Mouse (Mus musculus): ENCODE measurements around the gene Nos1ap.

The Nos1ap gene

DNA sequence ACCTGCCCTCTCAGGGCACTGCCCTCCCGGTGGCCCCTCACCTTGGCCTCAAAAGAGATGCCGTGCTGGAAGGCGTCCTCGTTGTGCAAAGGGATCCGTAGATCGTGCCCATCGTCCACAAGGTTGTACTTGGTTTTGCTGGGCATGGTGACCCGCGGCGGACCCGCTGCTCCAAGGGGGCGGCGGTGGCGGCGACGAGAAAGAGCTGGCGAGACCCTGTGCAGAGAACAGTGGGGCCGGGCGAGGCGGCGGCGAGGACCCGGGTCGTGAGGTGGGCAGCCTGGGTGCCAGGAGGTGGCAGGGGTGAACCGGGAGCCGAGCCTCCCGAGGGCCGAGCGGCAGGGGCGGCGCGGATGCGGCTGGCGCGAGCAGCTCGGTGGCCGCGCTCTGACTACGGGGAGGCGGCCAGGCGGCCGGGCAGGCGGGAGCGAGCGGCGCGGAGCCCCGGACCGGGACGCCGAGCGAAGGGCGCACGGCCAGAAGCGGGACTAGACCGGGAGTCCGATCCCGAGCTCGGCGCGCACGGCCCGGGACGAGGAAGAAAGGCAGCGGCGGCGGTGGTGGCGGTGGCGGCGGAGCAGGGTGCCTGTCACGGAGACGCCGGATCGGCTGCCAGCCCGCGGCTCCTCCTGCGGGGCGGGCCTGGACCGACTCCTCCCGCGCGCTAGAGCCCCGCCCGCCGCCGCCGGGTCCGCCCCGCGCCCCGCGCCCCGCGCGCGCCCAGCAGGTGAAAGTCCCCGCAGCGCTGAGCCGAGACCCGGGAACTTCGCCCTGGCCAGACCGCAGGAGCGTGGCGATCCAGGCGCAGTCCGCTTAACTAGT, at the start of gene Nos1ap:
Gene Nos1ap, minus strand, starts transcription at position 643 of the 822 bp plus-strand sequence.
- no peak for TF ChIP-seq GATA4 (IDR thresholded peaks at IDR 0.05; ENCODE audit: insufficient replicate concordance, low read length)

DNA sequence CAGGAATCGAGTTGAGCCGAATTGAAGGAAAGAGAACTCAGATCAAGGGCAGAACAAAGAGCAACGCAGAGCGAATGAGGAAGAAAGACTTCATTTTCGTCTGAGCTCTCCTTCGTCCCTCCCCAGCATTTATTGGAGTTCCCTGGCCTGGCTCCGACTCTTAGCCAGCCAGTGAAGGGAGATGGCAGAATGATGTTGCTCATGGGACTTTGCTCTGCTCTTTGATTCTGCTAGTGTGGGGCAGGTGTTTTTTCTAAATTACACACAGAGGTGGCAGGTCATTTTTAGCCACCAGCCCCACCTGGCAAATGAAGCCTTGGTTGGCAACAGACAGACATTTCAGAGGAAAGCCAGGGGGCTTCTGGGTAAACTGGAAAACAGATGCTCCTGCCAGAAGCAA, 49.3 kb upstream of the Nos1ap start:
- no peak for TF ChIP-seq GATA4 (IDR thresholded peaks at IDR 0.05; ENCODE audit: insufficient replicate concordance, low read length)

DNA sequence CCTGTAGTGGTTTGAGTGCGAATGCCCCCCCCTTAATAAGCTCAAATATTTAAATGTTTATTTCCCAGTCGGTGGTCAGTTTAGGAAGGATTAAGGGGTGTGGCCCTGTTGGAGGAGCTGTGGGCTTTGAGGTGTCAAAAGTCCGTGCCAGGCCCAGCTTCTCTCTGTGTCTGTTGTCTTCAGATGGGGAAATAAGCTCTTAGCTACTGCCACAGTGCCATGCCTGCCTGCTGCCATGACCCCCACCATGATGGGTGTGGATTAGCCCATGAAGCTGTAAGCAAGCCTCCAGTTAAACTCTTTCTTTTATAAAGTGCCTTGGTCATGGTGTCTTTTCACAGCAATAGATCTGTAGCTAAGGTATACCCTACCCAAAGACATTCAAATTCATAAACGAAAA, 43.2 kb upstream of the Nos1ap start:
- no peak for TF ChIP-seq GATA4 (IDR thresholded peaks at IDR 0.05; ENCODE audit: insufficient replicate concordance, low read length)

DNA sequence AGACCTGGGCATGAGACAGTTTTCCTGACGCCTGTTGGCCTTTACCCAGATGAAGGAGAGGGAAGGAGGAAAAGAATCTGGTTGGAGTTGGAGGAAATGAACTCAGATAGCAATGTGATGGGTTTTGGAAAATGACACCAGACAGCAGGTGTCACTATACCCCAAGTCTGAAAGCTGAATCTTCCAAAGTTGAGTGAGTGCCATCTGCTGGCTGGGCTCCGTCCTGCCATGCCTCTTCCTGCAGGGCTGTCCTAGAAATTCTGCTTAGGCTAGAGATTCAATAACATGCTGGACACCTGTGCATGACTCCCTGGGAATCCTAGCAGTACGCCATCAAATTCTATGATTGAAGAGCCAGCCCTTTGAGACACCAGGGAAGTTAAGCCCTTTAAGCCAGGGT, 42.7 kb upstream of the Nos1ap start:
- TF ChIP-seq GATA4 (IDR thresholded peaks at IDR 0.05; ENCODE audit: insufficient replicate concordance, low read length), result no peak

DNA sequence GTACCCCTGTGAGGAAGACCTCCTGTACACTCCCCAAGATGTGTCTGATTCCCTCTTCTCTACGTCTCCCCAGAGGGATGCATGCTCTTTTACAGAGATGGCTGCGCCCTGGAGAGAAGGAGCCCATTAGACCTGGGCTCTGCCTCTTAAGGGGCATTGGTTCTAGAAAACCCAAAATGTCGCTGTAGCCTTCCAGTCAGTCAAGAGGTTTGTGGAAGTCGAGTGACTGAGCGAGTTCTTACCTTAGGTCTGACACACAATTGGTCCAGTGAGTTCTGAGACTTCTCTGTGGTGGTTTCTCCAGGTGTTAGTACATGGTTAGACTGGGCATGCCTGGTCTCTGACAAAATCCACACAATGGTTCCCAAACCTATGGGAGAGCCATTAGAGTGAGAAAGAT, 41.9 kb upstream of the Nos1ap start:
- TF ChIP-seq GATA4 (IDR thresholded peaks at IDR 0.05; ENCODE audit: insufficient replicate concordance, low read length), result no peak

DNA sequence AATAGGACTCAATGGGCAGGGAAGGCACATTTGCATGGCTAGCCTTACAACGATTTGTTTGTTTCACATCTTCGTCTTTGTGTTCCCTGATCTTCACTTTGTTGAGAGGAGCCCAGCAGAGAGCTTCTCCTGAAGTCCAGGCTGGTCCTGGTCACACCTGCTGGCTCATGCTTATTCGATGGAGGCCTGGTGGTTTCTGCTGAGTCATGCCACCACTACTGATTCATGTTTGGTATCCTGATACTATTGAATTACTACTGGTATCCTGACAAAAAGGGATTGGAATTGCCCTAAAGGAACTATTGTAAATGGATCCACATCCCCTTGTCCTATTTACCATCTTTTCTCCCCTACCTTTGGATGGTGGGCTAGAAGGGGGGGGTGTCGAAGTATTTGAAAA, 40.8 kb upstream of the Nos1ap start:
- no peak for TF ChIP-seq GATA4 (IDR thresholded peaks at IDR 0.05; ENCODE audit: insufficient replicate concordance, low read length)

DNA sequence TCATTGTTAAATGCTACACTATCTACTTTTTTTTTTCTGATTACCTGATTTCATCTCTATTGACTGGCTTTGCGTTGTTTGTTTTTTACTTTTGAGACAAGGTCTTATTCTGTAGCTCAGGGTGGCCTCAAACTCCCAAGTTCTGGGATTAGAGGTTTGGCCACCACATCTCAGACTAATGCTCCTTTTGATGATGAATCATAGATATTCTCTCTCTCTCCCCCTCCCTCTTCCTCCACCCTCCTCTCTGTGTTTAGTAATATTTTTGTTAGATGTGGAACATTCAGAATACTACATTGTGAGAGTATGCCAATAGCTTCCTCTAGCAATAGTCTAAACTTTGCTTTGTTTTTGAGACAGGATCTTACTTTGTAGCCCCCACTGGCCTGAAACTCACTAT, 33.8 kb upstream of the Nos1ap start:
- no peak for TF ChIP-seq GATA4 (IDR thresholded peaks at IDR 0.05; ENCODE audit: insufficient replicate concordance, low read length)

DNA sequence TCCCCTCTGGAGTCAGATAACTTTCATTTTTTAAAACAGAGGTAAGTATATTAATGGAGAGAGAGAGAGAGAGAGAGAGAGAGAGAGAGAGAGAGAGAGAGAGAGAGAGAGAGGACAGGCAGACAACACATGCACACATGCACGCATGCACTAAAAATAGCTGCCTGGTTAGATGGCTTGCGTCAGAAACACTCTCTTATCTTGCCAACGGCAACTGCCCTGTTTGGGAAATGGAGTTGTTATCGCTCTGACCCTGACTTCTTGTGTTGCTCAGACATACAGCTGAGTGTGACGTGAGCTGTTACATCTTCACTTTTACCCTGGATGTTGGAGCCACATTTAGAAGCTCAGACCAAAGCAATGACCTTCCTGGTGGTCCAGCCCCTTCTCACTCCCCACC, 33.3 kb upstream of the Nos1ap start:
- peak; percentile 97 for TF ChIP-seq GATA4 (IDR thresholded peaks at IDR 0.05; ENCODE audit: insufficient replicate concordance, low read length)

DNA sequence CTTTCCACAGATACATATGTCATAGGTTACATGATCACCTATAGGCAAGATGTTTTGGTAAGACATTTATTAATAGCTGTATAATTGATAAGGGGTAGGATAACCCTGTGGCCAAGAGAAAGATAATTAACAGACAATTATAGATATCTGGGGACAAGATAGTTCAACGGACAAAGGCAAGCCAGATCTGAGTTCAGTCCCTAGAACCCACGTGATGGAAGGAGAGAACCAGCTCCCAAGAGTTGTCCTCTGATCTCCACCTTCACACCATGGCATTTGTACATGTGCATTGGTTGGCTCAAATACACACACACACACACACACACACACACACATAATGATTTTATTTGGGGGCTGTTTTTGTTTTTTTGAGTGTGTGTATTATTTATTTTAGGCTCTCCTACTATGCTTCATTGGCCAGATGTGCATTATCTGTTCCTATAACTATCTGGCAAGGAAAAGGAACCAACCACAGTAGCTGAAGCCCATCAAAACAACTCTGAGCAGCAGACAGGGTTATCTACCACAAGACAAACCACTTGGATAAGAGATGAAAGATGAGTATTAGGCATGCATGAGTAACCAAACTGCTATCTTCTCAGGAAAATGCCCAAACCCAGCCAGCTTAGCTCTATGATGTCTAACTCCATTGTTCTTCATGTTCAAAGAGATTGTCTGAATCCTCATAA, 30.2 kb upstream of the Nos1ap start:
- TF ChIP-seq GATA4 (IDR thresholded peaks at IDR 0.05; ENCODE audit: insufficient replicate concordance, low read length), result no peak

DNA sequence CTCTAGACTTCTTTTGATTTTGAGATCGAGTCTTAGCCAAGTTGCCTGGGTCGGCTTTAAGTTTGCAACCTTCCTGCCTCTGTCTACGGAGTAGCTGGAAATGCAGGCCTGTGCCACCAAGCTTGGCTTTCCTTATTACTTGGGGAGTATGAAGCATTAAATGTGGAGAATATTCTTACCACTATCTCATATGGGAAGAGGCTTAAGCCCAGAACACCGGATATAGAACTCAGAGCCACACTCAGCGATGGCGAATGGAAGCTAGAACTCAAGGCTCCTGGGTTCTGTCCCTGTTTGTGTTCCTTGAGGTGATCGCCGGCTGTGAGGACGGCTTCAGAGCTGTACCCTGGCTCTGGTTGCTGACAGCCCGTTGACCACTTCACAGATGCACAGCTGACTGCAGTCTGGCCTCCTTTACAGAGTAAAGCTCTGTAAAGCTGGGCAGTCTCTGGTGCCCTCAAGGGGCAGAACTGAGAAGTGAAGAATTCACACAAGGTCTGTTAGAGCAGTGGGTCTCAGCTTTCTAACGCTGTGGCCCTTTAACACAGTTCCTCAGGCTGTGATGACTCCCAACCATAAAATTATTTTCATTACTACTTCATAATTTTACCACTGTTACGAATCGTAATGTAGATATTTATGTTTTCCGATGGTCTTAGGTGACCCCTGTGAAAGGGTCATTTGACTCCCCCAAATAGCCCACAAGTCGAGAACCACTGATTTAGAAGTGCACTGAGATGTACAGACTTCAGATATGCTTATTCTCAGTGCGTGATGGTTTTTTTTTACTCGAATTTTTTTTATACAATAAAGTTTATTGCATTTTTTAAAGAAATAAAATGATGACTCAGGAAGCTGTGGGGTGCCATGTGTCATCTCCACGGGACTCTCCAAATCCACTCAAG, 23.6 kb upstream of the Nos1ap start:
- no peak for TF ChIP-seq GATA4 (IDR thresholded peaks at IDR 0.05; ENCODE audit: insufficient replicate concordance, low read length)

DNA sequence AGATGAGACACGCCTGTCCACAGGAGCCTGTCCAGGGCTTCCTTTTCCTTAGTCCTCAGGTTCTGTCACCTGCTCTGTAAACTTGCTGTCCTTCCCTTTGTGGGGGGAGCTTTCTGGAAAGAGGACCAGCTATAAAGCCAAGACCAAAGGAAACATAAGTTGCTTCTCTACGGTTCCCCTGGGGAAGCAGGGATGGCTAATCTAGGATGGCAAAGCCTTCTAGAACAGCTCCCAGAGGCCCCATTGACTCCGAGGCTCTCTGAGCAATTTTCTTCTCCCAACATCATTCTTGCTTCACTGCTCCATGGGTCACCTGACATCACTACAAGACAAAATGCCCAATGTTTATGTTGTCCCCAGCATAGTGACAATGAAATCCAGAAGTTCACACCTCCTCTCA, 22.0 kb upstream of the Nos1ap start:
- no peak for TF ChIP-seq GATA4 (IDR thresholded peaks at IDR 0.05; ENCODE audit: insufficient replicate concordance, low read length)

DNA sequence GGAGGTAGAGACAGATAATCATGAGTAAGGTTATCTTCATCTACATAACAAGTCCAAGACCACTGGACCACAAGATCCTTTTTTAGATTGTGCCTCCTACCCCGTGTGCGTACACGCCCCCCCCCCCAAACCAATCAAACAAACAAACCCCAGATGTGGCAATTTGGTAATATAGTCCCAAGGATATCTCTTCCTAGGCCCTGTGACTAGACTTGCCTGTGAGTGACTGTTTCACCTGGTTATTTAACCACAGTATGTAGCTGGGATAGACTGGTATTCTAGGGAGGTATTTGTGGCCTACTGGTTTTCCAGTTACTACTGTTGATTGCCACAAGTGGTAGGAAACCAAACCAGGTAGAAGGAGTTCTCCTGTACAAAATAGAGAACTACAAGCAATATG, 21.0 kb upstream of the Nos1ap start:
- TF ChIP-seq GATA4 (IDR thresholded peaks at IDR 0.05; ENCODE audit: insufficient replicate concordance, low read length), result no peak

DNA sequence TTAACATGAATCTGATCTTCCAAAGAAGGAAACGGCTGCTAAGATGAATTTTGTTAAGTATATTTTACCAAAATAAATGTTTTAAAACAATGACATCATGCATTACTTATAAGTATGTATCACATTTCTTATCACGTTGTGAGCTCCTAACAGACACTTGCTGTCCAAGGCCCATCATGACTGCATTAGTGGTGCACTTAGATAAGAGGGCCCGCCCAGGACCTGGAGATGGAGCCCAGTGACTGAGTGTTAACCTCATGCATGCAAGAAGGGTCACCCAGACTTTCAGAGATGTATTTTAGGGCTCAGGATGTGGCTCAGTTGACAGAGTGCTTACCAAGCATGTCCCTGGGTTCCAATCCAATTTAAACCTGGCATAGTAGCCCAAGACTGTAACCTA, 20.6 kb upstream of the Nos1ap start:
- TF ChIP-seq GATA4 (IDR thresholded peaks at IDR 0.05; ENCODE audit: insufficient replicate concordance, low read length), result no peak

DNA sequence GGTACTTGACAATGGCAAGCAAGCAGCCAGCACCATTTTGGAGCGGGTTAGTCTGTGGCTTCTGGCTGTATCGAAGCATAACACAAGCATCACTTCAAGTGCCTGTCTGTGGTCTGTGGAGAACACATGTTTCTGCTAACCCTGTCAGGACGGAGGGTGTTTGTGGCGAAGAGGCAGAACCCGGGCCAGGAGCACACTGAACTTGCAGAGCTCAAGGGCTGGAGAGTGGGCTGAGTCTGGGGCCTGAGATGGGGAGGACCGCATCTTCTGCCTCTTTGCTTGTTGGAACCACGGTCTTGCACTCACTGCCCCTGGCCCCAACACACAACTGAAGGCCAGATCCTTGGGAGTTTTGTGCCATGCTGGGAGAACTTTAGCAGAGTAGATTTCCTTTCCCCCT, 20.2 kb upstream of the Nos1ap start:
- TF ChIP-seq GATA4 (IDR thresholded peaks at IDR 0.05; ENCODE audit: insufficient replicate concordance, low read length), result no peak

DNA sequence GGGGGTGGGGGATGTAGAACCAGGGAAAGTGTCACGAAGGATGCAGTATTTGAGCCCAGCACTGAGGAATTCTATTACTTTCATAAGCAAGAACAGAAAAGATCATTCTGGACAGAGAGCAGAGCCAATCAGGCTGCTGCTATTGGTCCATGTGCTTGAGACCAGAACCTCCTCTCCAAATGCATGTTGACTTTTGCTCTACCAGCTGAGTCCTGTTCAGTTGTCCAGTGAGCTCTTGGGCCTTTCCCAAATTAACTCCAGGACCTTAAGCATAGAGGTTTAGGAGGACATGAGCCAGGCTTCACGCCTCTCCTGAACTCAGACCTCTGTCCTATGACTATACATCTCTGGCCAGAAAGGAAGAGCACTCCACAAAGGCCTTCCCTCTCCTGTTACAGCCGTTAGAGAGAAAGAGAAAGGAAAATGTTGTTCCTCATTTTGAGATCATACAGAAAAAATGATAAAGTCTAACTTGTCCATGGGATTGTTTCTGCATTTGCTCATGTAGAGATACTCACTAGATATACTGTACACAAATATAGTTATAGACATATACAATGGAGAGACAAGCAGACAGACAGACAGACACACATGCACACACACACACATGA, 18.9 kb upstream of the Nos1ap start:
- no peak for TF ChIP-seq GATA4 (IDR thresholded peaks at IDR 0.05; ENCODE audit: insufficient replicate concordance, low read length)
